ENCODE assay signal across 8 mouse cellular contexts in the genomic region with DNA sequence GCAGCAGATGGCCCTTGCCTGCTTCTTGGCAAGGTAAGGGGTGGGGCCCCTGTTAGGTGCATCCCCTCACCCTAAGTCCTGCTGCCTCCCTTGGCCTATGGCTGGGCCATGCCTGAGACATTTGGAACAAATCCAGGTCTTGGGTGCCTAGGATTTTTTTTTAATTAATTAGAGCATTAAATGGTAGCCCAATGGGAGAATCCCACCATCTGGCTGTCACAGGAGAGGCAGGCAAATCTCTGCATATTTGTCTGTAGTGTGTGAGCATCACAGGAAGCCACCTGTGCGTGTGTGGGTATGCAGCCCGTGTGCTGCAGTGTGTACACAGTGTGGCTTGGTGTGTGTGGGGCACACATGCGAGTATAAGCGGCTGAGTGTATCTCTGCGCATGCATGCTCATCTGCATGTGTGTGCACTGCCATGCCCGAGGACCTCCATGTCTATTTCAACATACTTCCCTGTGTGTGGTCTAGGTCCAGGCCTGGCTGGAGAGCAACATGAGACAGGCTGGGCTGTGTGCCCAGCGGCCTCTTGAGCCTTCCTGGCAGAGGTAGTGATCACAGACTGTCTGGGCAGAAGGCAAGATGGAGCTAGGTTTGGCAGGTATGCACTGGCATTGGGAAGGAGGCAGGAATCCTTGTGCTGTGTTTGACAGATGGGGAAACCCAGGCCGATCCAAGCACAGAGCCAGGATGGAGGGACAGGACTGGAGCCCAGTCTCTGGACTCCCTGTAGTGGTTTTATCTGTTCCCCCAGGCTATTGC. TPM values are rescaled to one million over a fixed set of nuclear protein-coding genes. Genes with fewer than 3 reads are reported as not detected.
DNase-seq lines count a peak whose midpoint lies in the region; ATAC-seq and TF ChIP-seq lines count a peak whose summit lies in the region.
"Had no signal": no experiment of that assay in that cellular context is flagged by ENCODE, and none has a peak within 500 bp of the region (broad histone marks: within the 10 kb centered on the region; RNA-seq: fewer than 3 reads in every experiment).

No protein-coding gene starts in this region.

- intact Hi-C loops in heart, postnatal 36 days (cut with DNase I): no loop called here

- no peaks in the 10 kb centered on the region for H3K9me3 ChIP-seq in lung, embryonic 14.5 days (ENCODE audit: low read depth, low read length)
- H3K9me3 ChIP-seq: limb, embryonic 12.5 days had no signal

- TF ChIP-seq CTCF in lung, embryonic 14.5 days (IDR thresholded peaks at IDR 0.05; ENCODE audit: low read depth): no peak
- no peak for TF ChIP-seq CTCF in olfactory bulb, adult 2 months (IDR thresholded peaks at IDR 0.05; ENCODE audit: insufficient read depth, low read depth, low read length)

- WGBS in lung, embryonic 14.5 days: 74% methylated on average over 8 of the region's 8 CpGs
- WGBS in olfactory bulb, adult 2 months: 48% methylated on average over 8 of the region's 8 CpGs

- no peaks in the 10 kb centered on the region for H3K27me3 ChIP-seq in lung, embryonic 14.5 days (ENCODE audit: insufficient read depth, low read length)
- H3K27me3 ChIP-seq: limb, embryonic 12.5 days had no signal

- H3K9ac ChIP-seq in lung, embryonic 14.5 days: no peak overlapping the region
- H3K9ac ChIP-seq: limb, embryonic 12.5 days had no signal

- no peak for TF ChIP-seq POLR2A in olfactory bulb, adult 2 months (IDR thresholded peaks at IDR 0.05; ENCODE audit: insufficient read depth, low read depth, low read length)

- DNase-seq in lung, embryonic 14.5 days: peak; percentile 66
- no peak for DNase-seq in lung, postnatal 25 days (ENCODE audit: low spot score)
- peak; percentile 94 to 97 for DNase-seq in cerebellum, postnatal 14 days
- peak; percentile 27 to 37 for DNase-seq in heart, postnatal 36 days
- DNase-seq in adrenal gland, postnatal 25 days: no peak
- DNase-seq in frontal cortex, postnatal 25 days (ENCODE audit: low spot score in 2 of 2): no peak

- H3K4me3 ChIP-seq in lung, embryonic 14.5 days (ENCODE audit: low read depth, low read length): no peak overlapping the region
- H3K4me3 ChIP-seq in olfactory bulb, adult 2 months (ENCODE audit: insufficient read depth, low read depth, low read length): no peak overlapping the region
- H3K4me3 ChIP-seq: limb, embryonic 12.5 days had no signal

- no peak overlapping the region for H3K4me2 ChIP-seq in lung, embryonic 14.5 days
- H3K4me2 ChIP-seq: limb, embryonic 12.5 days had no signal

- H3K4me1 ChIP-seq in lung, embryonic 14.5 days (ENCODE audit: insufficient read depth): no peaks in the 10 kb centered on the region
- peaks cover 77% of the 10 kb centered on the region for H3K4me1 ChIP-seq in olfactory bulb, adult 2 months (ENCODE audit: control insufficient read depth, insufficient read depth, low read length)

- H3K36me3 ChIP-seq in lung, embryonic 14.5 days (ENCODE audit: insufficient read depth): no peaks in the 10 kb centered on the region
- H3K36me3 ChIP-seq: limb, embryonic 12.5 days had no signal

- no peak overlapping the region for H3K27ac ChIP-seq in lung, embryonic 14.5 days (ENCODE audit: low read depth)
- H3K27ac ChIP-seq in olfactory bulb, adult 2 months (ENCODE audit: insufficient read depth, low read depth, low read length): peak overlapping the region; percentile 32; the same call in 1 of the 2 replicates
- H3K27ac ChIP-seq: limb, embryonic 12.5 days had no signal

- ATAC-seq in lung, embryonic 14.5 days (ENCODE audit: insufficient read depth): peak; percentile 25; the same call in 1 of the 2 replicates

RNA-seq across cellular contexts. Expression of a gene that starts 19.0 kb away (rescaled TPM):
- polyA plus RNA-seq in lung, embryonic 14.5 days (2014; fragmentation: Nextera tagmentation; extraction: Ambion mirVana): 1.2 and 1.9 TPM in 2 replicates
- 1 to 10 TPM in 1 of 2 experiments, under 1 TPM in 1; 0.97 to 1.1 TPM for total RNA-seq in heart, postnatal 36 days (2021)
- polyA plus RNA-seq in olfactory bulb, adult 2 months (2012; ENCODE audit: insufficient read depth, insufficient read length, low replicate concordance, missing spikeins): not detected in 2 replicates
- total RNA-seq in adrenal gland, postnatal 25 days (2021): 10.0 and 12.3 TPM in 2 replicates

RNA-seq across cellular contexts. Expression of a gene that starts 58.5 kb away (rescaled TPM):
- polyA plus RNA-seq in lung, embryonic 14.5 days (2014; fragmentation: Nextera tagmentation; extraction: Ambion mirVana): 219 and 232 TPM in 2 replicates
- 10 to 100 TPM; 43.0 to 43.5 TPM for total RNA-seq in heart, postnatal 36 days (2021)
- not detected in 2 replicates for polyA plus RNA-seq in olfactory bulb, adult 2 months (2012; ENCODE audit: insufficient read depth, insufficient read length, low replicate concordance, missing spikeins)
- total RNA-seq in adrenal gland, postnatal 25 days (2021): 71.6 and 79.4 TPM in 2 replicates

Comparison
In these comparisons a context has a peak if more than half of its experiments do, and no peak if none do; other contexts are left out.
1. DNase-seq: peak in lung, embryonic 14.5 days (single experiment), cerebellum, postnatal 14 days (2 of 2) and heart, postnatal 36 days (2 of 2); none in lung, postnatal 25 days (single experiment), adrenal gland, postnatal 25 days (single experiment) and frontal cortex, postnatal 25 days (0 of 2).